In the genomic region with DNA sequence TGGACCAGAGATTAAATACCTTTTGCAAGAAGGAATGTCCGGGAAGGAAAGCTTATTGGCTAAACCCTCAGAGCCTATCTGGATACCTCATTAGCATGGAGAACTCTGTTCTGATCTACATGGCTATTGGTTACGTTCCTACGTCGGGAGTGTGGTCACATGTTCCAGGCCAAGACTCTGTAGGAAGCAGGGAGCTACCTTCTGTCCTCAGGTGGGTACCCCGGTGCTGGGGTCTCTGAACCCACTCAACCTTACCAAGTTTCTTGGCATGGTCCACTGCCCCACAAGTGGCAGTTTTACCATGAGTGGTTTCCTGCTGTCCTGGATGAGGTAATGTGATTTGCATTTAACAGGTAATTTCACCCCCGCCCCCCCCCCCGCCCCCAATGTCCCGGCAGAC, we compare ENCODE assay signal across 44 mouse cellular contexts. TPM values are rescaled to one million over a fixed set of nuclear protein-coding genes. Genes with fewer than 3 reads are reported as not detected.
"Had no signal": no experiment of that assay in that cellular context is flagged by ENCODE, and none has a peak within 500 bp of the region (broad histone marks: within the 10 kb centered on the region; RNA-seq: fewer than 3 reads in every experiment).

No protein-coding gene starts in this region.

- H3K4me3 ChIP-seq: heart, embryonic 12.5 days; heart, embryonic 13.5 days; heart, embryonic 15.5 days; hindbrain, embryonic 10.5 days; hindbrain, embryonic 12.5 days; hindbrain, embryonic 13.5 days; hindbrain, embryonic 15.5 days; intestine, embryonic 15.5 days; kidney, embryonic 15.5 days; layer of hippocampus, adult 2 months; left cerebral cortex, adult 2 months had no signal

- H3K27ac ChIP-seq: heart, embryonic 13.5 days; heart, embryonic 15.5 days; hindbrain, embryonic 10.5 days; hindbrain, embryonic 12.5 days; hindbrain, embryonic 13.5 days; hindbrain, embryonic 14.5 days; hindbrain, embryonic 15.5 days; hindbrain, postnatal 0 days; intestine, embryonic 15.5 days; kidney, embryonic 15.5 days; kidney, postnatal 0 days; layer of hippocampus, adult 2 months; left cerebral cortex, adult 2 months had no signal

- H3K4me1 ChIP-seq: heart, embryonic 12.5 days; heart, embryonic 15.5 days; hindbrain, embryonic 12.5 days; hindbrain, embryonic 13.5 days; hindbrain, embryonic 15.5 days; intestine, embryonic 15.5 days; kidney, embryonic 15.5 days had no signal

- H3K9ac ChIP-seq: heart, embryonic 12.5 days; heart, embryonic 13.5 days; heart, embryonic 15.5 days; hindbrain, embryonic 12.5 days; hindbrain, embryonic 13.5 days; hindbrain, embryonic 14.5 days; hindbrain, embryonic 15.5 days; intestine, embryonic 15.5 days; kidney, embryonic 15.5 days had no signal

- DNase-seq: heart, postnatal 10 days; heart, postnatal 14 days; heart, postnatal 36 days; kidney, adult 11 months; kidney, adult 18-20 months; kidney, adult 2 months; kidney, adult 8-10 months; kidney, adult 9 months; kidney, postnatal 10 days; kidney, postnatal 14 days; kidney, postnatal 25 days; kidney, postnatal 36 days; kidney, postnatal 4 days; layer of hippocampus, postnatal 36 days had no signal

- H3K4me2 ChIP-seq: heart, embryonic 11.5 days; heart, embryonic 12.5 days; heart, embryonic 13.5 days; heart, embryonic 15.5 days; hindbrain, embryonic 12.5 days; hindbrain, embryonic 13.5 days; hindbrain, embryonic 14.5 days; hindbrain, embryonic 15.5 days; intestine, embryonic 15.5 days; kidney, embryonic 15.5 days had no signal

- H3K27me3 ChIP-seq: hindbrain, embryonic 15.5 days; intestine, embryonic 15.5 days had no signal

- H3K9me3 ChIP-seq: heart, embryonic 12.5 days; heart, embryonic 13.5 days; heart, embryonic 15.5 days; hindbrain, embryonic 10.5 days; hindbrain, embryonic 12.5 days; hindbrain, embryonic 13.5 days; hindbrain, embryonic 15.5 days; intestine, embryonic 15.5 days; kidney, embryonic 15.5 days had no signal

- H3K36me3 ChIP-seq: heart, embryonic 12.5 days; heart, embryonic 13.5 days; heart, embryonic 15.5 days; hindbrain, embryonic 10.5 days; hindbrain, embryonic 12.5 days; hindbrain, embryonic 13.5 days; hindbrain, embryonic 15.5 days; intestine, embryonic 15.5 days; kidney, embryonic 15.5 days had no signal

- ATAC-seq: hindbrain, embryonic 16.5 days; hindbrain, postnatal 0 days; inflammation-experienced regulatory T-cells, adult 6 months; intestine, embryonic 15.5 days; intestine, embryonic 16.5 days; intestine, postnatal 0 days had no signal

RNA-seq across cellular contexts. Expression of a gene that starts 4.2 kb away (rescaled TPM):
- total RNA-seq: hematopoietic stem cell, adult 5-6 weeks; hindbrain, postnatal 0 days; left cerebral cortex, adult 18-20 months; left cerebral cortex, adult 2 months had no signal
- polyA plus RNA-seq: heart, embryonic 11.5 days; heart, embryonic 12.5 days; heart, embryonic 13.5 days; heart, embryonic 14.5 days; heart, postnatal 0 days; hindbrain, embryonic 10.5 days; hindbrain, embryonic 11.5 days; hindbrain, embryonic 12.5 days; hindbrain, embryonic 13.5 days; hindbrain, embryonic 14.5 days; hindbrain, embryonic 15.5 days; hindbrain, embryonic 16.5 days; hindbrain, postnatal 0 days; inflammation-experienced regulatory T-cells, adult 6 months; kidney, embryonic 14.5 days; kidney, embryonic 15.5 days; kidney, postnatal 0 days had no signal

RNA-seq across cellular contexts. Expression of a gene that starts 37.6 kb away (rescaled TPM):
- total RNA-seq: heart, postnatal 25 days; heart, postnatal 36 days; hematopoietic stem cell, adult 5-6 weeks had no signal
- polyA plus RNA-seq: heart, embryonic 11.5 days; heart, embryonic 12.5 days; heart, embryonic 13.5 days; heart, embryonic 14.5 days; hindbrain, embryonic 10.5 days; hindbrain, embryonic 11.5 days; hindbrain, embryonic 12.5 days; inflammation-experienced regulatory T-cells, adult 6 months; intestine, embryonic 14.5 days; intestine, embryonic 15.5 days; intestine, embryonic 16.5 days; intestine, postnatal 0 days; kidney, embryonic 14.5 days; kidney, embryonic 15.5 days; kidney, postnatal 0 days; large intestine, adult 2 months had no signal

RNA-seq across cellular contexts. Expression of a gene that starts 43.6 kb away (rescaled TPM):
- polyA plus RNA-seq: heart, embryonic 14.5 days; inflammation-experienced regulatory T-cells, adult 6 months had no signal

RNA-seq across cellular contexts. Expression of a gene that starts 50.5 kb away (rescaled TPM):
- total RNA-seq: heart, postnatal 10 days; heart, postnatal 14 days; heart, postnatal 25 days; heart, postnatal 36 days; hematopoietic stem cell, adult 5-6 weeks; hindbrain, postnatal 0 days; layer of hippocampus, adult 2 months; layer of hippocampus, postnatal 10 days; layer of hippocampus, postnatal 14 days; left cerebral cortex, adult 18-20 months had no signal
- polyA plus RNA-seq: heart, embryonic 12.5 days; heart, embryonic 13.5 days; heart, embryonic 14.5 days; heart, embryonic 15.5 days; heart, postnatal 0 days; hindbrain, embryonic 13.5 days; hindbrain, embryonic 16.5 days; intestine, embryonic 15.5 days; intestine, embryonic 16.5 days; large intestine, adult 2 months had no signal
